Mouse (Mus musculus): ENCODE data around the gene Pgm2l1.

DNA sequence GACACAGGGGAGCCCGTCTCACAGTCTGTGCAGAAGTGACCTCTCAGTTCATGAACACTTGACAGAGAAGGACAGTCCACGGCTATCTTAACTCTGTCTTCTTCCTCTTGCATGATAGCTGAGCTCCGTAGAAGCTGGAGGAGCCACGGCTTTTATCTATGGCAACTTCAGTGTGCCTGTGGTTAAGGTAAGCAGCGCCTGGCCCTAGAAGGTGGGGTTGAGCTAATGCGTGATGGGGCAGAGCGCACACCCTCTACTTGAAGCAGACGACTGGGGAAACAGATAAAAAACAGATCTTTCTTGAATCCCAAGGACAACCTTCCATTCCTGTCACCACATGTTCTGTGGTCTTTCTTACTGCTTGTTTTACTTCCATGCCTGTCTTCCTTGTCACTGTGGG lies 89.7 kb downstream of the Pgm2l1 start:
- TF ChIP-seq POLR2A (IDR thresholded peaks at IDR 0.05; ENCODE audit: control insufficient read depth, low read depth, low read length) = no peak
- TF ChIP-seq CTCF (IDR thresholded peaks at IDR 0.05; ENCODE audit: control insufficient read depth, insufficient read depth, insufficient replicate concordance, low read depth, low read length) = no peak

Measured in testis, adult 2 months (tissue).